Mouse (Mus musculus) heart, postnatal 0 days (tissue): Measurements from ENCODE around the gene Prkn. TPM values are rescaled to one million over a fixed set of nuclear protein-coding genes. Genes with fewer than 3 reads are reported as not detected.

Experiments
- ATAC-seq: fragments of 200-750 bp; cut with Nextera tagmentation; 2 replicates; pipeline ENCODE4 v1.8.0; 2017; ENCODE audit warnings: low read depth, moderate number of reproducible peaks, moderate library complexity; ENCODE audit not compliant: insufficient read depth
- DNase-seq: peaks from one replicate; pipeline ENCODE4 v3.0.0-alpha.2; 2016; ENCODE audit warnings: low spot score
- H3K27ac ChIP-seq: fragments of 300-500 bp; sonication (generic); 2 replicates; pipeline ENCODE4 v1.5.1; 2014; ENCODE audit warnings: low read depth, mild to moderate bottlenecking
- H3K27me3 ChIP-seq: fragments of 300-500 bp; sonication (generic); 2 replicates; pipeline ENCODE4 v1.6.1; 2014; ENCODE audit warnings: low read length, mixed read lengths; ENCODE audit not compliant: control insufficient read depth, insufficient read depth
- H3K36me3 ChIP-seq: fragments of 300-500 bp; sonication (generic); replicated peaks from 2 replicates; pipeline ENCODE4 v1.6.1; 2014; ENCODE audit warnings: low read length, mixed read lengths; ENCODE audit not compliant: control insufficient read depth, insufficient read depth
- H3K4me1 ChIP-seq: fragments of 300-500 bp; sonication (generic); 2 replicates; pipeline ENCODE4 v1.6.1; 2014; ENCODE audit warnings: antibody characterized with exemption; ENCODE audit not compliant: control insufficient read depth, insufficient read depth
- H3K4me2 ChIP-seq: fragments of 300-500 bp; sonication (generic); 2 replicates; pipeline ENCODE4 v1.6.1; 2014; ENCODE audit warnings: low read depth, mild to moderate bottlenecking, low read length, moderate library complexity
- H3K4me3 ChIP-seq: fragments of 300-500 bp; sonication (generic); 2 replicates; pipeline ENCODE4 v1.5.1; 2014; ENCODE audit warnings: low read depth, low read length
- H3K9ac ChIP-seq: fragments of 300-500 bp; sonication (generic); replicated peaks from 2 replicates; pipeline ENCODE4 v1.6.1; 2014; ENCODE audit warnings: low read depth, low read length, mixed read lengths
- H3K9me3 ChIP-seq: fragments of 300-500 bp; sonication (generic); replicated peaks from 2 replicates; pipeline ENCODE4 v1.6.1; 2016; ENCODE audit warnings: low read length; ENCODE audit not compliant: control insufficient read depth
- CTCF ChIP-seq: IDR thresholded peaks from 2 replicates; pipeline ENCODE4 v1.5.1; 2016; ENCODE audit warnings: antibody characterized with exemption, control low read depth, low read depth
- EP300 ChIP-seq: IDR thresholded peaks from 2 replicates; pipeline ENCODE4 v1.6.1; 2016; ENCODE audit warnings: antibody characterized with exemption, low read depth
- WGBS: fragments of 180-500 bp; shearing (Covaris S2); extraction: QIAGEN DNeasy Blood & Tissue Kit; methylation state at CpG from one replicate; pipeline ENCODE4 v1.1.7; 2014; 5-methylcytosine and 5-hydroxymethylcytosine counted together
- polyA plus RNA-seq: library from polyadenylated mRNA; unstranded; fragments of >200 nt; fragmentation: Nextera tagmentation; extraction: Ambion mirVana; gene quantifications from 2 replicates; pipeline ENCODE4 v1.2.1, GENCODE M21; 2015
- total RNA-seq: library from RNA; depleted of rRNA; stranded (reverse); fragments of >200 nt; gene quantifications from 2 replicates; pipeline ENCODE4 v1.2.3, GENCODE M21; 2014; ENCODE audit warnings: low replicate concordance; rRNA removed

Prkn gene
- total and polyA plus RNA-seq, 2 experiments from 2014 or later, result 4.5 to 14.2 TPM

DNA sequence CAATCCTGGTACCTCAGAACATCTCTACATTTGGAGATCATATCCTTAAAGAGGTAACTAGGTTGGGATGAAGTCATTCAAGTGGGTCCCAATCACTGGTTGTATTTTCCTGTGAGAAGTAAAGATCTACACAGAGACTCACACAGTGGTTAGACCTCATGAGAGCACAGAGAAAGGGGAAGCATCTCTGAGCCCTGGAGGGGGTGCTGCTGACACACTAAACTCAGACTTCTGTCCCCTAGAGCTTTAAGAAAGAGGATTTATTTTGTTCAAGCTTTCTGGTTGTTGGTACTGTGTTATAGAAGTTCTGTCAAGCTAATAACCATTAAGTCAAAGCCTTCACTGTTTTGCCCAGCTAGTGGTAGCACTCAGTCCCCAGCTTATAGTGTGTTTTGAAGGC lies 1259.2 kb downstream of the Prkn start:
- DNase-seq (no peak), ATAC-seq (no peak)
- H3K4me3 ChIP-seq, result no peak overlapping the region
- H3K36me3 ChIP-seq, result no peaks in the 10 kb centered on the region
- H3K4me2 ChIP-seq, result no peak overlapping the region
- TF ChIP-seq CTCF (no peak), EP300 (no peak)
- no peaks in the 10 kb centered on the region for H3K4me1 ChIP-seq
- H3K9me3 ChIP-seq, result no peaks in the 10 kb centered on the region; the same call in 1 of the 2 replicates
- no peak overlapping the region for H3K27ac ChIP-seq
- H3K27me3 ChIP-seq, result no peaks in the 10 kb centered on the region
- H3K9ac ChIP-seq, result no peak overlapping the region

DNA sequence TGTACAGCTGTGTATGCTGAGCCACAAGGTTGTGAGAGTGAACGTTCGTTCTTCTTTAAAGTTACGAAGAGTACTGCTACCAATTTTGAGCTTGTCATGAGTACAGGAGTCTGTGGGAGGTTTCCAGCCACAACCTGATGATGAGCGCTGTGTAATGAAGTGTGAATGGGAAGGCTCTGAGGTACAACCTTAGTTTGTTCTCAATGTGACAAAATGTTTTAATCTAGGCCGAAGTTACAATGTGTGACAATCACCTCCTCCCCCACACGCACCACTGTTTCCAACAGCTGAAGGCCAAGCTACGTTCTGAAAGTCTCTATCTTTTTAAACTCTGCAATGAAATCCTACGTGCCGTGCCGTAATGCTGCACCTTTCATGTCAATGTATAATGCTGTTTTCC lies 1262.1 kb downstream of the Prkn start:
- no peak overlapping the region for H3K27ac ChIP-seq
- no peak for ATAC-seq
- TF ChIP-seq EP300, result no peak
- TF ChIP-seq CTCF, result no peak
- WGBS, result 93% methylated on average over 10 of the region's 10 CpGs
- no peaks in the 10 kb centered on the region for H3K27me3 ChIP-seq
- H3K4me3 ChIP-seq, result no peak overlapping the region
- DNase-seq, result no peak
- H3K4me1 ChIP-seq, result no peaks in the 10 kb centered on the region
- no peaks in the 10 kb centered on the region for H3K36me3 ChIP-seq
- no peak overlapping the region for H3K9ac ChIP-seq
- no peak overlapping the region for H3K4me2 ChIP-seq
- no peaks in the 10 kb centered on the region; the same call in 1 of the 2 replicates for H3K9me3 ChIP-seq

DNA sequence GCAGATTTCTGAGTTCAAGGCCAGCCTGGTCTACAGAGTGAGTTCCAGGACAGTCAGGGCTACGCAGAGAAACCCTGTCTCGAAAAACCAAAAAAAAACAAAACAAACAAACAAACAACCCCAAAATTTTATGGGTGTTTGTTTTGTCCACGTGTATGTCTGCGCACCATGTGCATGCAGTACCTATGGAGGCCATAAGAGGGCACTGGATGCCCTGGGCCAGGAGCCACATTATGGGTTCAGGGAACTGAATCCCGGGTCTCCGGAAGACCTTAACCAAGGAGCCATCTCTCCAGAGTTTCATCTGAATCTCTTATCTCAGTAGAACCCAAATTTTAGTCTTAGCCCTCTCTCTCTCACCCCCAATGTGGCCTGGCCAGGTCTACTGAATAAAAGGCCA lies 1263.6 kb downstream of the Prkn start:
- ATAC-seq, result no peak
- Histone ChIP-seq H3K4me1 (no peaks in the 10 kb centered on the region), H3K27ac (no peak overlapping the region), H3K27me3 (no peaks in the 10 kb centered on the region), H3K36me3 (no peaks in the 10 kb centered on the region), H3K9me3 (no peaks in the 10 kb centered on the region; the same call in 1 of the 2 replicates), H3K4me2 (no peak overlapping the region), H3K9ac (no peak overlapping the region), H3K4me3 (no peak overlapping the region)
- TF ChIP-seq CTCF, result no peak
- TF ChIP-seq EP300, result no peak
- no peak for DNase-seq
- WGBS, result 77% methylated on average over 6 of the region's 6 CpGs

- DNase-seq (no peak), ATAC-seq (no peak)
- Histone ChIP-seq H3K4me3 (no peak overlapping the region), H3K36me3 (no peaks in the 10 kb centered on the region), H3K27me3 (no peaks in the 10 kb centered on the region), H3K27ac (no peak overlapping the region), H3K9ac (no peak overlapping the region), H3K9me3 (no peaks in the 10 kb centered on the region; the same call in 1 of the 2 replicates), H3K4me2 (no peak overlapping the region), H3K4me1 (no peaks in the 10 kb centered on the region)
- no peak for TF ChIP-seq CTCF
- no peak for TF ChIP-seq EP300
- 72% methylated on average over 7 of the region's 7 CpGs for whole genome bisulfite sequencing
Measured at GRCm38 (mm10) chr17:12104245-12104644, 1264.1 kb downstream of the Prkn start.

GRCm38 (mm10) chr17:12104690-12105089 lies 1264.5 kb downstream of the Prkn start:
- Histone ChIP-seq H3K9me3 (no peaks in the 10 kb centered on the region; the same call in 1 of the 2 replicates), H3K27ac (no peak overlapping the region), H3K9ac (no peak overlapping the region), H3K4me2 (no peak overlapping the region), H3K4me3 (no peak overlapping the region), H3K27me3 (no peaks in the 10 kb centered on the region), H3K4me1 (no peaks in the 10 kb centered on the region), H3K36me3 (no peaks in the 10 kb centered on the region)
- TF ChIP-seq CTCF, result no peak
- no peak for TF ChIP-seq EP300
- no peak for ATAC-seq
- DNase-seq, result no peak
- WGBS, result 67% methylated on average over 6 of the region's 6 CpGs

DNA sequence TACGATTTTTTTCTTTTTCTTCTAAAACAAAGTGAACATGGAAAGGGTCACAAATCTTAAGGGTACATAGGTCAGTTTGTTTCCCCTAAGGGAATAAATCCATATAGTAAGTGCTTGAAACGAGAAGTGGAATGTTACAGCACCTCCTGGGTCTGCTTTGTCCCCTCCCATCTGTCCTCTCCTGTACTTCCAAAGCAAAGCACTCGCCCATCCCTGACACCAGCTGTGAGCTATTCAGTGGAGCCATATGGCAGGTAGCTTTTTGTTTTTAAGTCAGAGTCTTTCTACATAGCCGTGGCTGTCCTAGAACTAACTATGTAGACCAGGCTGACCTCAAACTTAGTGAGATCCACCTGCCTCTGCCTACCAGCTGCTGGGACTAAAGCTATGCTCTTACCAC lies 1266.1 kb downstream of the Prkn start:
- H3K4me1 ChIP-seq, result no peaks in the 10 kb centered on the region
- no peak for ATAC-seq
- no peak overlapping the region for H3K9ac ChIP-seq
- 48% methylated on average over 4 of the region's 4 CpGs for WGBS
- H3K27me3 ChIP-seq, result no peaks in the 10 kb centered on the region
- no peaks in the 10 kb centered on the region for H3K9me3 ChIP-seq
- TF ChIP-seq EP300, result no peak
- TF ChIP-seq CTCF, result no peak
- no peak for DNase-seq
- no peak overlapping the region for H3K4me2 ChIP-seq
- no peaks in the 10 kb centered on the region for H3K36me3 ChIP-seq
- H3K4me3 ChIP-seq, result no peak overlapping the region
- H3K27ac ChIP-seq, result no peak overlapping the region

Other genes starting within 250 kb of the Prkn start
- 1.4 and 3.3 TPM in 2 replicates for gene Pacrg, start 73 bp upstream of the Prkn start, total RNA-seq
- 1.1 and 1.4 TPM in 2 replicates for gene Pacrg, start 73 bp upstream of the Prkn start, polyA plus RNA-seq